Mouse (Mus musculus): ENCODE results near the gene Id3. TPM values are rescaled to one million over a fixed set of nuclear protein-coding genes. Genes with fewer than 3 reads are reported as not detected.

Id3 gene
- polyA plus RNA-seq, 1 experiment from 2014 or later, result 441 TPM

DNA sequence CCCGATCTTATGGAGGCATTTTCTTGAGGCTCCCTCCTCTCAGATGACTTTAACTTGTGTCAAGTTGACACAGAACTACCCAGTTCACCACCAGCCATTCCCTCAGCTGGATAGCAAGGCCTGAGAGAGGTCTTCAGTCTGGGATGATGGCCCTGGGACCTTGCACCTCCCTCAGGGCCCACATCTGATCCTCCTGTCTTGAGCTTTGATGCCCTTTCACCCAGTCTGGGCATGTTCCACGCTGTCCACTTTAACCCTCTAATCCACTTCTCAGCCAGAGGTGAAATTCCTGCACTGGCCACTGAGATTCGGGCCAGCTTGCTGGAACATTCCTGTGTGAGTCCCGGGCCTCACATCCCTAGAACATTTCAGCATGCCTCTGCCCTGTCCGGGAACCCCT lies 17.3 kb upstream of the Id3 start:
- H3K4me1 ChIP-seq, result 0 out of 2 replicates have a peak, but pooled peaks cover 3% of the 10 kb centered on the region

GRCm38 (mm10) chr4:136127670-136128069 lies 15.6 kb upstream of the Id3 start:
- Histone ChIP-seq H3K4me1 (0 out of 2 replicates have a peak, but pooled peaks cover 3% of the 10 kb centered on the region), H3K27ac (replicated peaks) (no peak overlapping the region), H3K9me3 (replicated peaks) (no peaks in the 10 kb centered on the region), H3K4me3 (replicated peaks) (no peak overlapping the region), H3K36me3 (no peaks in the 10 kb centered on the region), H3K4me2 (replicated peaks) (no peak overlapping the region), H3K9ac (no peak overlapping the region), H3K27me3 (no peaks in the 10 kb centered on the region)
- no peak for ATAC-seq (ENCODE audit: insufficient number of reproducible peaks, low FRiP score, low TSS enrichment, low read depth)
- WGBS, result 58% methylated on average over 13 of the region's 13 CpGs

More for the DNA sequence above, 17.3 kb upstream of the Id3 start:
- Histone ChIP-seq H3K9ac (no peak overlapping the region), H3K27ac (replicated peaks) (no peak overlapping the region), H3K36me3 (no peaks in the 10 kb centered on the region), H3K4me2 (replicated peaks) (no peak overlapping the region), H3K27me3 (no peaks in the 10 kb centered on the region), H3K9me3 (replicated peaks) (no peaks in the 10 kb centered on the region), H3K4me3 (replicated peaks) (no peak overlapping the region)
- WGBS, result 60% methylated on average over 5 of the region's 5 CpGs
- no peak for ATAC-seq (ENCODE audit: insufficient number of reproducible peaks, low FRiP score, low TSS enrichment, low read depth)

DNA sequence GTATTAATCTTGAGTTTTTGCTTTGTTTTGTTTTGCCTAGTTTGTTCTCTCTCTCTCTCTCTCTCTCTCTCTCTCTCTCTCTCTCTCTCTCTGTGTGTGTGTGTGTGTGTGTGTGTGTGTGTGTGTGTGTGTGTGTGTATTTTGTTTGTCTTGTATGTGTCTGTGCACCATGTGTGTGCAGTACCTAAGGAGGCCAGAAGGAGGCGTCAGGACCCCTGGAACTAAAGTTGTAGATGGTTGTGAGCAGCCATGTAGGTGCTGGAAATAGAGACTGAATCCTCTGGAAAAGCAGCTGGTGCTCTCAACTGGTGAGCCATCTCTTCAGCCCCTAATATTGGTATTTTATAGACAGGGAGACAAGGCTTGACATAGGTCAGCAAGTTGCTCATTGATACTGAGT lies 13.5 kb upstream of the Id3 start:
- WGBS, result 84% methylated on average over 1 of the region's 1 CpGs
- no peaks in the 10 kb centered on the region for H3K27me3 ChIP-seq
- H3K4me1 ChIP-seq, result peaks cover 15% of the 10 kb centered on the region
- no peak for ATAC-seq (ENCODE audit: insufficient number of reproducible peaks, low FRiP score, low TSS enrichment, low read depth)
- no peak overlapping the region for H3K4me2 ChIP-seq (replicated peaks)
- H3K36me3 ChIP-seq, result no peaks in the 10 kb centered on the region
- H3K4me3 ChIP-seq (replicated peaks), result no peak overlapping the region
- H3K27ac ChIP-seq (replicated peaks), result no peak overlapping the region
- H3K9ac ChIP-seq, result no peak overlapping the region
- no peaks in the 10 kb centered on the region for H3K9me3 ChIP-seq (replicated peaks)

GRCm38 (mm10) chr4:136133801-136134200 lies 9.5 kb upstream of the Id3 start:
- H3K27ac ChIP-seq (replicated peaks), result peak overlapping the region; percentile 98
- peaks cover 37% of the 10 kb centered on the region for H3K4me1 ChIP-seq
- no peaks in the 10 kb centered on the region for H3K36me3 ChIP-seq
- 35% methylated on average over 9 of the region's 9 CpGs for WGBS
- no peak for ATAC-seq (ENCODE audit: insufficient number of reproducible peaks, low FRiP score, low TSS enrichment, low read depth)
- no peaks in the 10 kb centered on the region for H3K9me3 ChIP-seq (replicated peaks)
- 0 out of 2 replicates have a peak overlapping the region, but pooled peaks have one; percentile 44 for H3K4me3 ChIP-seq (replicated peaks)
- no peaks in the 10 kb centered on the region for H3K27me3 ChIP-seq
- peak overlapping the region; percentile 45; the same call in 1 of the 2 replicates for H3K9ac ChIP-seq
- peak overlapping the region; percentile 75; the same call in 1 of the 2 replicates for H3K4me2 ChIP-seq (replicated peaks)

DNA sequence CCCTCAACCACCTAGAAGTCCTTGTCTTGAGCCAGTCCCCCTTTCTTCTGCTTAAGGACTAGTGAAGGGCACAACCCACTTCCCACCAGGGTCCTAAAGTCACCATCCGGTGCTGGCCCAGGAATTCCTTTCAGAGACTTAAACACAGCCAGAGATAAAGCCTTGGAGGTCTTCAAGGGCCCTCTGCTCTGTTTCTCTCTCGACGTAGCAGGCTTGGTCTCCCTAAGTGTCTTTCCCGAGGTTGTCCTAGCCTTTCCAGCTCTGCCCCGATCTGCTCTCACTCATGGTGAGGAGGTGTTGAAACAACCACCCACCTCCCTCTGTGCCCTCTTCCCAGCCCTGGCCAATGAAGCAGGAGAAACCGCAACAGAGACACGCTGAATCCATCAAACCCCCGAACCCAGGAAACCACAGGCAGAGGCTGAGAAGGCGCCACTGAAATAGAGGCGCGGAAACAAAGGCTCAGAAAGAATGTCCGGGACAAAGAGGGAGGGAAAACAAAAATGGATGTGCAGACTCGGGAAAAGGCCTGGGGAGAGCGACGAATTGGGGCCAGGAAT lies 8.8 kb upstream of the Id3 start:
- ATAC-seq (ENCODE audit: insufficient number of reproducible peaks, low FRiP score, low TSS enrichment, low read depth), result peak; percentile 22; the same call in 1 of the 2 replicates
- H3K9me3 ChIP-seq (replicated peaks), result no peaks in the 10 kb centered on the region
- peak overlapping the region; percentile 45 for H3K9ac ChIP-seq
- H3K36me3 ChIP-seq, result no peaks in the 10 kb centered on the region
- peak overlapping the region; percentile 98 for H3K27ac ChIP-seq (replicated peaks)
- H3K4me2 ChIP-seq (replicated peaks), result peak overlapping the region; percentile 75
- H3K4me1 ChIP-seq, result peaks cover 44% of the 10 kb centered on the region
- no peaks in the 10 kb centered on the region for H3K27me3 ChIP-seq
- under 1% methylated on average over 15 of the region's 15 CpGs for WGBS
- peak overlapping the region; percentile 44 for H3K4me3 ChIP-seq (replicated peaks)

DNA sequence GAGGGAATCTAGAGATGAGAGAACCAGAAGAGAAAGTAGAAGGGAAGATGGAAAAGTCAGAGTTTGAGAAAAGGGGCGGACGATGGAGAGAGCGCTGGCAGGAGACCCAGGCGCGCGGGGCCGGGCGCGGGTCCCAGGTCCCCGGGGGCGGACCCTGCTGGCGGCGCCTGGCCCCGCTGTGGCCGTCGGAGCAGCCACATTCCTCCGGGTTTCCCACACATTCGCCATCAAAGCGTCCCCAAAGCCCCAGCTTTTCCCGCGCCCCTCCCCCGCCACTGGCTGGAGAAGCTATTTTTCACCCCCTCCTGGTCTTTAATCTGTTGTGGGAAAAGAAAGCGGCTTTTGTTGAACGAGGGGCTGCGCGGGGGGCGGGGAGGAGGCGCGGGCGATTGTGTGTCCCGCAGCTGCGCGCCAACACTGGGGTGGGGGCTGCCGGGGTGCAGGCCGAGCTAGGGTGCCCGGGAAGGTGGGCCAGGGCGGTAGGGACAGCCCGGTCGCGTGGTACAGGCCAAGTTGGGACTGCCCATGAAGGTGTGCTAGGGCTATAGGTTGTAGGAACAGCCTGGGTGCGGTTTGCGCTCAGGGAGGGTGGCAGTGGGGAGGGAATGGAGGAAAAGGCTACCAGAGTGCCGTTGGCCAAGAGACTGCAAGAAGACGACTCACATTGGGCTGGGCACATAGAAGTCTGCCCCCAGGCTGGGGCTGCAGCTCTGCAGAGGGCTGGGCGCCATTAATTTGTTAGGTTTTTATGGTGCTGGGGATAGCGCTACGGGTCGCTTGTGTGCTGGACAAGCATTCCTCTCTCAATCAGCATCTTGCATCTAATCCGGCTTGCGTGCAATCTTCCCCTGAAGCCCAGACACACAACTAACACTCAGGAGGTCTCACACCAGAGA lies 8.1 kb upstream of the Id3 start:
- Histone ChIP-seq H3K27ac (replicated peaks) (peak overlapping the region; percentile 98), H3K9ac (peak overlapping the region; percentile 45), H3K4me2 (replicated peaks) (peak overlapping the region; percentile 75), H3K4me3 (replicated peaks) (peak overlapping the region; percentile 44), H3K4me1 (peaks cover 51% of the 10 kb centered on the region), H3K36me3 (no peaks in the 10 kb centered on the region), H3K27me3 (no peaks in the 10 kb centered on the region), H3K9me3 (replicated peaks) (no peaks in the 10 kb centered on the region)
- peak; percentile 59 for ATAC-seq (ENCODE audit: insufficient number of reproducible peaks, low FRiP score, low TSS enrichment, low read depth)
- WGBS, result 2% methylated on average over 50 of the region's 50 CpGs

GRCm38 (mm10) chr4:136135874-136136728 lies 7.2 kb upstream of the Id3 start:
- H3K27ac ChIP-seq (replicated peaks), result peak overlapping the region; percentile 98
- H3K4me1 ChIP-seq, result peaks cover 60% of the 10 kb centered on the region
- H3K9ac ChIP-seq, result no peak overlapping the region; the same call in 1 of the 2 replicates
- H3K4me2 ChIP-seq (replicated peaks), result peak overlapping the region; percentile 75
- no peak for ATAC-seq (ENCODE audit: insufficient number of reproducible peaks, low FRiP score, low TSS enrichment, low read depth)
- H3K4me3 ChIP-seq (replicated peaks), result no peak overlapping the region; the same call in 1 of the 2 replicates
- no peaks in the 10 kb centered on the region for H3K36me3 ChIP-seq
- no peaks in the 10 kb centered on the region for H3K9me3 ChIP-seq (replicated peaks)
- no peaks in the 10 kb centered on the region for H3K27me3 ChIP-seq
- 37% methylated on average over 9 of the region's 9 CpGs for WGBS

- no peak for ATAC-seq (ENCODE audit: insufficient number of reproducible peaks, low FRiP score, low TSS enrichment, low read depth)
- no peaks in the 10 kb centered on the region for H3K27me3 ChIP-seq
- H3K4me2 ChIP-seq (replicated peaks), result peak overlapping the region; percentile 45
- WGBS, result 43% methylated on average over 17 of the region's 17 CpGs
- H3K9ac ChIP-seq, result no peak overlapping the region
- H3K4me1 ChIP-seq, result peaks cover 69% of the 10 kb centered on the region
- H3K27ac ChIP-seq (replicated peaks), result peak overlapping the region; percentile 98
- peak overlapping the region; percentile 25 for H3K4me3 ChIP-seq (replicated peaks)
- no peaks in the 10 kb centered on the region for H3K36me3 ChIP-seq
- no peaks in the 10 kb centered on the region for H3K9me3 ChIP-seq (replicated peaks)
These were observed 3.8 kb upstream of the Id3 start for GRCm38 (mm10) chr4:136139326-136140110.

- Histone ChIP-seq H3K9ac (0 out of 2 replicates have a peak overlapping the region, but pooled peaks have one; percentile 3), H3K9me3 (replicated peaks) (no peaks in the 10 kb centered on the region), H3K4me3 (replicated peaks) (peak overlapping the region; percentile 25), H3K27me3 (no peaks in the 10 kb centered on the region), H3K4me1 (peaks cover 63% of the 10 kb centered on the region), H3K36me3 (no peaks in the 10 kb centered on the region), H3K4me2 (replicated peaks) (peak overlapping the region; percentile 45), H3K27ac (replicated peaks) (peak overlapping the region; percentile 98)
- ATAC-seq (ENCODE audit: insufficient number of reproducible peaks, low FRiP score, low TSS enrichment, low read depth), result peak; percentile 89
- 4% methylated on average over 31 of the region's 31 CpGs for WGBS
These were observed 2.7 kb upstream of the Id3 start for GRCm38 (mm10) chr4:136140327-136141250.

All from embryonic facial prominence, embryonic 15.5 days (tissue).